Mouse (Mus musculus): ENCODE measurements around the gene Add3.
"Not testable (repeated sequence)": the region's sequence is repeated elsewhere in the genome, so short reads cannot be mapped to it uniquely, and the experiment has no call there.

The Add3 gene

GRCm38 (mm10) chr19:53190232-53190631 is 50.0 kb downstream of the Add3 start:
- DNase-seq (ENCODE audit: extremely low spot score, low read depth, low spot score): no peak

GRCm38 (mm10) chr19:53191867-53192487 is 51.7 kb downstream of the Add3 start:
- no peak for DNase-seq (ENCODE audit: extremely low spot score, low read depth, low spot score)

- no peak for DNase-seq (ENCODE audit: extremely low spot score, low read depth, low spot score)
Observed at GRCm38 (mm10) chr19:53193190-53193589, 52.9 kb downstream of the Add3 start.

GRCm38 (mm10) chr19:53193964-53194582 is 53.8 kb downstream of the Add3 start:
- DNase-seq (ENCODE audit: extremely low spot score, low read depth, low spot score): no peak

GRCm38 (mm10) chr19:53194751-53195520 is 54.7 kb downstream of the Add3 start:
- DNase-seq (ENCODE audit: extremely low spot score, low read depth, low spot score): no peak

GRCm38 (mm10) chr19:53196961-53197360 is 56.7 kb downstream of the Add3 start:
- DNase-seq (ENCODE audit: extremely low spot score, low read depth, low spot score): no peak

- no peak for DNase-seq (ENCODE audit: extremely low spot score, low read depth, low spot score)
Observed at GRCm38 (mm10) chr19:53197766-53198165, 57.5 kb downstream of the Add3 start.

- no peak for DNase-seq (ENCODE audit: extremely low spot score, low read depth, low spot score)
Observed at GRCm38 (mm10) chr19:53198706-53199572, 58.7 kb downstream of the Add3 start.

GRCm38 (mm10) chr19:53199711-53200110 is 59.5 kb downstream of the Add3 start:
- DNase-seq (ENCODE audit: extremely low spot score, low read depth, low spot score): no peak

GRCm38 (mm10) chr19:53202116-53202515 is 61.9 kb downstream of the Add3 start:
- no peak for DNase-seq (ENCODE audit: extremely low spot score, low read depth, low spot score)

GRCm38 (mm10) chr19:53206986-53207385 is 66.7 kb downstream of the Add3 start:
- no peak for DNase-seq (ENCODE audit: extremely low spot score, low read depth, low spot score)

GRCm38 (mm10) chr19:53208830-53209229 is 68.6 kb downstream of the Add3 start:
- no peak for DNase-seq (ENCODE audit: extremely low spot score, low read depth, low spot score)

GRCm38 (mm10) chr19:53210251-53210650 is 70.0 kb downstream of the Add3 start:
- no peak for DNase-seq (ENCODE audit: extremely low spot score, low read depth, low spot score)

GRCm38 (mm10) chr19:53215352-53215751 is 75.1 kb downstream of the Add3 start:
- no peak for DNase-seq (ENCODE audit: extremely low spot score, low read depth, low spot score)

- DNase-seq (ENCODE audit: extremely low spot score, low read depth, low spot score): no peak
Observed at GRCm38 (mm10) chr19:53216761-53217538, 76.7 kb downstream of the Add3 start.

GRCm38 (mm10) chr19:53217837-53218236 is 77.6 kb downstream of the Add3 start:
- no peak for DNase-seq (ENCODE audit: extremely low spot score, low read depth, low spot score)

GRCm38 (mm10) chr19:53219305-53219704 is 79.1 kb downstream of the Add3 start:
- DNase-seq (ENCODE audit: extremely low spot score, low read depth, low spot score): no peak

- no peak for DNase-seq (ENCODE audit: extremely low spot score, low read depth, low spot score)
Observed at GRCm38 (mm10) chr19:53221186-53221585, 80.9 kb downstream of the Add3 start.

GRCm38 (mm10) chr19:53225249-53226070 is 85.2 kb downstream of the Add3 start:
- not testable (repeated sequence) for DNase-seq (ENCODE audit: extremely low spot score, low read depth, low spot score)

GRCm38 (mm10) chr19:53226651-53227050 is 86.4 kb downstream of the Add3 start:
- no peak for DNase-seq (ENCODE audit: extremely low spot score, low read depth, low spot score)

Data from hindlimb bud, embryonic 11.5 days (tissue).